Mouse (Mus musculus) E14TG2a.4 (cell line): Measurements from ENCODE around the gene Serpina1f.

Experiments used
- CTCF ChIP-seq: conservative IDR thresholded peaks from 2 replicates; pipeline ENCODE4 v1.5.1; 2014; ENCODE audit warnings: low read length
- POU5F1 ChIP-seq: IDR thresholded peaks from 2 replicates; pipeline ENCODE4 v1.6.1; 2014; ENCODE audit warnings: low read length, borderline replicate concordance

DNA sequence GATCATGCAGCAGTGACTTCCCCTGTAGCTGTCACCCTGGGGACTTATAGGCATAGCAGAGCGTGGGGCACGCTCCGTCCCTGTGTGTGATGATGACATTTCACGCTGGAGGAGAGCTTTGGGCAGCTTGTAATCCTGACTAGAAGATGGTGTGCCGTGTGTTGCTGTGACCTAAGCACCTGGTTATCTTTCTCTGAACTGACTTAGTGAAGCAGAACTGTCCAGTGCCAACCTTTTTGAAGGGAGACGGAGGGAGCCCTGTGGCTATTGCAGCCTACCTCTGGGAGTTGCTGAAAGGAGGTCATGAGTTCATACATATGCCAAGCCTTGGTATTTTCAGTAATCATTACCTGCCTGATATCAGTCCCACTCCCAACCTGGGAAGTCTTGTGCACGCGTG lies at the start of gene Serpina1f:
- TF ChIP-seq CTCF: no peak
- no peak for TF ChIP-seq POU5F1
